Mouse (Mus musculus): ENCODE results near the gene Ccl11. TPM values are rescaled to one million over a fixed set of nuclear protein-coding genes. Genes with fewer than 3 reads are reported as not detected.
A peak's percentile ranks its signal among the peaks of the same experiment; 100 is the strongest.

Gene Ccl11
- 62.4 and 66.6 TPM in 2 replicates for polyA plus RNA-seq (2015; fragmentation: Nextera tagmentation; extraction: Ambion mirVana)

- Histone ChIP-seq H3K36me3 (ENCODE audit: control insufficient read depth, insufficient read depth) (no peaks in the 10 kb centered on the region), H3K9me3 (ENCODE audit: control insufficient read depth) (no peaks in the 10 kb centered on the region), H3K4me2 (replicated peaks; ENCODE audit: low read depth) (peak within 1 kb of the TSS; percentile 45), H3K4me3 (ENCODE audit: low read depth, low read length) (peak within 1 kb of the TSS; percentile 29), H3K27me3 (replicated peaks; ENCODE audit: control insufficient read depth, insufficient read depth, low read length) (no peaks in the 10 kb centered on the region), H3K27ac (ENCODE audit: low read depth, low read length) (no peak within 1 kb of the TSS; the same call in 1 of the 2 replicates), H3K9ac (ENCODE audit: low read depth, low read length) (0 out of 2 replicates have a peak within 1 kb of the TSS, but pooled peaks have one; percentile 1), H3K4me1 (replicated peaks; ENCODE audit: control insufficient read depth, insufficient read depth, low read length) (no peaks in the 10 kb centered on the region)
- ATAC-seq, result no peak
- WGBS, result 61% methylated on average over 6 of the region's 6 CpGs
- TF ChIP-seq CTCF (IDR thresholded peaks at IDR 0.05; ENCODE audit: low read depth), result no peak
These were observed at the start of gene Ccl11 for GRCm38 (mm10) chr11:82057646-82058045. Gene Ccl11, plus strand, starts transcription at chr11:82057823.

DNA sequence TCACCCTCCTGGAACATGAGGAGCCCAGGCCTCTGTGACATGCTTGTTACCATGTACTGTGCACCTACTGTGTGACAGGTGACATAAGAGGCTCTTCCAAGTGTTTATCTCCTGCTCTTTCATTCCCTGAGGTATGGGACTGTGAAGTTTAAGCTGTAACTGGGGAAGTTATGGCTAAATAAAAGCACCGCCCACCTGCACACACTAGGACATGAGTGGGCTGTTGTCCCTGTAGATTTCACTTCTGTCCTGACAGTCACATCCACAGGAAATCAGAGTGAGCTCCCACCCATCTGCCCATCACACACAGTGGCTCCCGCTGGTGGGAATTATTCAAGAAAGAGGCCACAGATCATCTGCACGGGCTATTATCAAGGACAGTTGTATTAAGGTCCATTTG, 47.5 kb upstream of the Ccl11 start:
- ATAC-seq, result no peak
- no peak overlapping the region for H3K4me3 ChIP-seq (ENCODE audit: low read depth, low read length)
- no peak overlapping the region for H3K27ac ChIP-seq (ENCODE audit: low read depth, low read length)
- H3K36me3 ChIP-seq (ENCODE audit: control insufficient read depth, insufficient read depth), result no peaks in the 10 kb centered on the region
- no peaks in the 10 kb centered on the region for H3K4me1 ChIP-seq (replicated peaks; ENCODE audit: control insufficient read depth, insufficient read depth, low read length)
- WGBS, result 92% methylated on average over 3 of the region's 3 CpGs
- no peaks in the 10 kb centered on the region for H3K27me3 ChIP-seq (replicated peaks; ENCODE audit: control insufficient read depth, insufficient read depth, low read length)
- H3K9ac ChIP-seq (ENCODE audit: low read depth, low read length), result no peak overlapping the region
- no peak overlapping the region for H3K4me2 ChIP-seq (replicated peaks; ENCODE audit: low read depth)
- no peaks in the 10 kb centered on the region for H3K9me3 ChIP-seq (ENCODE audit: control insufficient read depth)
- TF ChIP-seq CTCF (IDR thresholded peaks at IDR 0.05; ENCODE audit: low read depth), result no peak

DNA sequence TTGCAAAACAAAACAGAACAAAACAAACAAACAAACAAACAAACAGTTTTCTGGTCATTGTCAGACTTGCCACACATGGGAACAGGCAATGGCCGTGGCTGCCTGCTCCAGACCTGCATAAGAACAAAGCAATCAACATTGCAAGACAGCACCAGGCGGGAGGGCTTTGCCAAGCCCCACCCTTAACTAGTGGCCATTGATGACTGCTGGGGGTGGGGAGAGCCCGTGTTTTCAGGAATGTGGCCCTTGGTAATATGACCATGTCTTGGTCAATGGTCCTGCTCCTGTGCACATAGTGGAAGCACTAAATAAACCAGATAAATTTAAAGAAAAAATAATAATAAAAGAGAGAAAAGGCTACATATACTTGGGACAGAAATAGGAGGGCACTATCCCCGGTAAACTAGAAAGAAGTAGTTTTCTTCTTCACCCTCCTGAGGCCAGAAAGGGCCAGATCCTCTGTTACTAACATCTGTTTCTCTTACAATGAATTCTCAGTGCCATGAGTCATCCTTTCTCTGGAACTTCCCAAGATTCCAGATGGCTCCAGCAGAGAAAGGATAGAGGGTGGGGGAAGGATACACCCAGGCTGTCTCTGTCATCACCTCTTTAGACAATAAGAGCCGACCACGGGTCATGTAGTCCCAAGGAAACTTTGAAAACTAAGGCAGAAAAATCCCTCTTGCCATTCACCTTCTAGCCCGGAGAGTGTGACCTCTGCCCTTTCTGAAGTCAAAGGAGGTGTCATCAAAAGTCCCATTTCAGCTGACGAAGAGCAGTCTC, 46.0 kb upstream of the Ccl11 start:
- no peak overlapping the region for H3K4me3 ChIP-seq (ENCODE audit: low read depth, low read length)
- no peaks in the 10 kb centered on the region for H3K36me3 ChIP-seq (ENCODE audit: control insufficient read depth, insufficient read depth)
- TF ChIP-seq CTCF (IDR thresholded peaks at IDR 0.05; ENCODE audit: low read depth), result no peak
- no peaks in the 10 kb centered on the region for H3K27me3 ChIP-seq (replicated peaks; ENCODE audit: control insufficient read depth, insufficient read depth, low read length)
- ATAC-seq, result no peak
- 62% methylated on average over 8 of the region's 8 CpGs for WGBS
- H3K9me3 ChIP-seq (ENCODE audit: control insufficient read depth), result no peaks in the 10 kb centered on the region
- H3K4me2 ChIP-seq (replicated peaks; ENCODE audit: low read depth), result no peak overlapping the region
- H3K4me1 ChIP-seq (replicated peaks; ENCODE audit: control insufficient read depth, insufficient read depth, low read length), result no peaks in the 10 kb centered on the region
- no peak overlapping the region for H3K9ac ChIP-seq (ENCODE audit: low read depth, low read length)
- no peak overlapping the region for H3K27ac ChIP-seq (ENCODE audit: low read depth, low read length)

GRCm38 (mm10) chr11:82013756-82014155, 43.9 kb upstream of the Ccl11 start:
- Histone ChIP-seq H3K9ac (ENCODE audit: low read depth, low read length) (no peak overlapping the region), H3K4me2 (replicated peaks; ENCODE audit: low read depth) (no peak overlapping the region), H3K4me3 (ENCODE audit: low read depth, low read length) (no peak overlapping the region), H3K36me3 (ENCODE audit: control insufficient read depth, insufficient read depth) (no peaks in the 10 kb centered on the region), H3K27me3 (replicated peaks; ENCODE audit: control insufficient read depth, insufficient read depth, low read length) (no peaks in the 10 kb centered on the region), H3K9me3 (ENCODE audit: control insufficient read depth) (no peaks in the 10 kb centered on the region), H3K27ac (ENCODE audit: low read depth, low read length) (no peak overlapping the region), H3K4me1 (replicated peaks; ENCODE audit: control insufficient read depth, insufficient read depth, low read length) (no peaks in the 10 kb centered on the region)
- no peak for ATAC-seq
- no peak for TF ChIP-seq CTCF (IDR thresholded peaks at IDR 0.05; ENCODE audit: low read depth)
- 33% methylated on average over 1 of the region's 1 CpGs for WGBS

DNA sequence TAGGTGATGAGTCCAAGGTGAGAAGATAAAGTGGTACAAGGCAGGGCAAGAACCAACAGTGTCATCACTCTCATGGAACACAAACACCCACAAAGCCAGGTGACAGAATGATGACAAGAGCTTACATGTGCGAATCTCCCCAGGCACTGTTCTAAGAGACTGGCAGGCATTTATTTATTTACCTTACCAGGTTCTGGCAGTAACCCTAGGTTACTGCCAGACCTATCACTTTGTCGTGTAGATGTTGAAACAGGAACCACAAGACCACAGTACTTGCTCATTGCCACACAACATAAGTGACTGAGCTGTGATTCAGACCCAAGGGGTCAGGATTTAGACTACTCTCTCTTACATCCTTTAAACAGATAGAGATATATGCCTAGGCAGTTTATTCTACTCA, 42.6 kb upstream of the Ccl11 start:
- ATAC-seq, result no peak
- Histone ChIP-seq H3K4me2 (replicated peaks; ENCODE audit: low read depth) (no peak overlapping the region), H3K4me3 (ENCODE audit: low read depth, low read length) (no peak overlapping the region), H3K27me3 (replicated peaks; ENCODE audit: control insufficient read depth, insufficient read depth, low read length) (no peaks in the 10 kb centered on the region), H3K9ac (ENCODE audit: low read depth, low read length) (no peak overlapping the region), H3K36me3 (ENCODE audit: control insufficient read depth, insufficient read depth) (no peaks in the 10 kb centered on the region), H3K9me3 (ENCODE audit: control insufficient read depth) (no peaks in the 10 kb centered on the region), H3K4me1 (replicated peaks; ENCODE audit: control insufficient read depth, insufficient read depth, low read length) (no peaks in the 10 kb centered on the region), H3K27ac (ENCODE audit: low read depth, low read length) (no peak overlapping the region)
- WGBS, result 50% methylated on average over 2 of the region's 2 CpGs
- no peak for TF ChIP-seq CTCF (IDR thresholded peaks at IDR 0.05; ENCODE audit: low read depth)

- 67% methylated on average over 3 of the region's 3 CpGs for WGBS
- H3K4me2 ChIP-seq (replicated peaks; ENCODE audit: low read depth), result no peak overlapping the region
- ATAC-seq, result no peak
These were observed 41.3 kb upstream of the Ccl11 start for GRCm38 (mm10) chr11:82016181-82016780.

More at GRCm38 (mm10) chr11:82016181-82016780, 41.3 kb upstream of the Ccl11 start:
- H3K9ac ChIP-seq (ENCODE audit: low read depth, low read length), result no peak overlapping the region
- H3K27ac ChIP-seq (ENCODE audit: low read depth, low read length), result no peak overlapping the region
- H3K9me3 ChIP-seq (ENCODE audit: control insufficient read depth), result no peaks in the 10 kb centered on the region
- H3K4me1 ChIP-seq (replicated peaks; ENCODE audit: control insufficient read depth, insufficient read depth, low read length), result no peaks in the 10 kb centered on the region
- H3K27me3 ChIP-seq (replicated peaks; ENCODE audit: control insufficient read depth, insufficient read depth, low read length), result no peaks in the 10 kb centered on the region
- TF ChIP-seq CTCF (IDR thresholded peaks at IDR 0.05; ENCODE audit: low read depth), result no peak
- H3K4me3 ChIP-seq (ENCODE audit: low read depth, low read length), result no peak overlapping the region
- H3K36me3 ChIP-seq (ENCODE audit: control insufficient read depth, insufficient read depth), result no peaks in the 10 kb centered on the region
